Mouse (Mus musculus): ENCODE measurements around the gene Hoxc5.

Gene Hoxc5

GRCm38 (mm10) chr15:103011928-103012486, 44.8 kb downstream of the Hoxc5 start:
- DNase-seq, result no peak

GRCm38 (mm10) chr15:103013238-103013984, 46.2 kb downstream of the Hoxc5 start:
- no peak for DNase-seq

- DNase-seq, result no peak
These were observed 47.1 kb downstream of the Hoxc5 start for GRCm38 (mm10) chr15:103014166-103015008.

- no peak for DNase-seq
These were observed 47.8 kb downstream of the Hoxc5 start for GRCm38 (mm10) chr15:103015009-103015399.

GRCm38 (mm10) chr15:103015406-103016166, 48.3 kb downstream of the Hoxc5 start:
- no peak for DNase-seq

GRCm38 (mm10) chr15:103018636-103019035, 51.4 kb downstream of the Hoxc5 start, which contains the start of gene Hoxc4:
Gene Hoxc4 (plus strand): TSS chr15:103018934.
- no peak for DNase-seq

- DNase-seq, result no peak
These were observed 53.7 kb downstream of the Hoxc5 start for GRCm38 (mm10) chr15:103020899-103021418.

- DNase-seq, result no peak
These were observed 54.3 kb downstream of the Hoxc5 start for GRCm38 (mm10) chr15:103021544-103021943.

GRCm38 (mm10) chr15:103024131-103024530, 56.9 kb downstream of the Hoxc5 start:
- DNase-seq, result no peak

GRCm38 (mm10) chr15:103027266-103028235, 60.3 kb downstream of the Hoxc5 start:
- DNase-seq, result no peak

GRCm38 (mm10) chr15:103028916-103029512, 61.8 kb downstream of the Hoxc5 start:
- DNase-seq, result no peak

GRCm38 (mm10) chr15:103030142-103030541, 62.9 kb downstream of the Hoxc5 start:
- DNase-seq, result no peak

GRCm38 (mm10) chr15:103032167-103032566, 64.9 kb downstream of the Hoxc5 start:
- DNase-seq, result no peak

GRCm38 (mm10) chr15:103032646-103033575, 65.7 kb downstream of the Hoxc5 start:
- DNase-seq, result no peak

- DNase-seq, result no peak
These were observed 67.0 kb downstream of the Hoxc5 start for GRCm38 (mm10) chr15:103034043-103034806.

GRCm38 (mm10) chr15:103034807-103035547, 67.7 kb downstream of the Hoxc5 start:
- no peak for DNase-seq

- DNase-seq, result no peak
These were observed 68.3 kb downstream of the Hoxc5 start for GRCm38 (mm10) chr15:103035548-103035881.

GRCm38 (mm10) chr15:103037579-103037978, 70.3 kb downstream of the Hoxc5 start:
- DNase-seq, result no peak
